Mouse (Mus musculus) gastrocnemius, postnatal 25 days (tissue): ENCODE measurements around the gene Ano6. TPM values are rescaled to one million over a fixed set of nuclear protein-coding genes. Genes with fewer than 3 reads are reported as not detected.
"Not testable (repeated sequence)": the region's sequence is repeated elsewhere in the genome, so short reads cannot be mapped to it uniquely, and the experiment has no call there.

ENCODE experiments used
- DNase-seq: peaks from one replicate; pipeline ENCODE4 v3.0.0; 2022
- total RNA-seq, 2 experiments: library from RNA; stranded (reverse); gene quantifications; 1 replicate in 1 of 2; 2 replicates in 1 of 2; pipeline ENCODE4 v1.2.3; 2021

The Ano6 gene
- total RNA-seq, 2 experiments from 2014 or later, result 39.5 to 39.6 TPM

GRCm38 (mm10) chr15:95828018-95828646 lies 37.5 kb downstream of the Ano6 start:
- DNase-seq, result not testable (repeated sequence)

GRCm38 (mm10) chr15:95828647-95829254 lies 38.1 kb downstream of the Ano6 start:
- peak; percentile 26 for DNase-seq

- DNase-seq, result no peak
Observed at GRCm38 (mm10) chr15:95829553-95830205, 39.0 kb downstream of the Ano6 start.

- DNase-seq, result no peak
Observed at GRCm38 (mm10) chr15:95830206-95830560, 39.5 kb downstream of the Ano6 start.

- DNase-seq, result no peak
Observed at GRCm38 (mm10) chr15:95833292-95833691, 42.6 kb downstream of the Ano6 start.

- DNase-seq, result no peak
Observed at GRCm38 (mm10) chr15:95836077-95836476, 45.4 kb downstream of the Ano6 start.

GRCm38 (mm10) chr15:95836646-95837434 lies 46.2 kb downstream of the Ano6 start:
- no peak for DNase-seq

GRCm38 (mm10) chr15:95837570-95837969 lies 46.9 kb downstream of the Ano6 start:
- DNase-seq, result no peak

- DNase-seq, result no peak
Observed at GRCm38 (mm10) chr15:95838171-95839020, 47.8 kb downstream of the Ano6 start.

- DNase-seq, result no peak
Observed at GRCm38 (mm10) chr15:95839789-95840188, 49.1 kb downstream of the Ano6 start.

GRCm38 (mm10) chr15:95843183-95843949 lies 52.7 kb downstream of the Ano6 start:
- no peak for DNase-seq

GRCm38 (mm10) chr15:95844412-95844811 lies 53.8 kb downstream of the Ano6 start:
- no peak for DNase-seq

GRCm38 (mm10) chr15:95846102-95846501 lies 55.5 kb downstream of the Ano6 start:
- DNase-seq, result no peak

- DNase-seq, result no peak
Observed at GRCm38 (mm10) chr15:95848493-95849064, 57.9 kb downstream of the Ano6 start.

- DNase-seq, result no peak
Observed at GRCm38 (mm10) chr15:95849513-95850411, 59.1 kb downstream of the Ano6 start.

- no peak for DNase-seq
Observed at GRCm38 (mm10) chr15:95850546-95850945, 59.9 kb downstream of the Ano6 start.

GRCm38 (mm10) chr15:95855051-95855844 lies 64.6 kb downstream of the Ano6 start:
- DNase-seq, result no peak

GRCm38 (mm10) chr15:95855953-95856352 lies 65.3 kb downstream of the Ano6 start:
- DNase-seq, result no peak
